Mouse (Mus musculus): ENCODE results near the gene Gm21974.

DNA sequence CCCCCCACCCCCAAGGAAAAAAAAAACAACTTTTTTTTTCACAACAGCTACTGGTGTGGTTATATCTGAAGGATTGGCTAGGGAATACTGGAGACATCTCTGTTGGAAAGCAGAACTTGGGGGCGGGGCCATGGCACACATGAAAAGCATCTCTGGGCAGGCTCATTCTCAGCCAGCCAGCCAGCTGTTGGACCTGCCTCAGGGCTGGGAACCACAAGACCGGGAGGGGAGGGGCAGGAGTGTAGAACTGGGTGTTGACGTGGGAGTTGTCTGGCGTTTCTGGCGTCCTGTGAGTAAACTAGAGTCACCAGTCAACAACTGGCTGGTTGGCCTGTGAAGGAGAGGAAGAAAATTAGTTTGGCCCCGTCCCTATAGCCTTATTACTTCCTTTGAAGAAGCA, 9.3 kb downstream of the Gm21974 start:
- TF ChIP-seq MAFK (IDR thresholded peaks at IDR 0.05; ENCODE audit: insufficient replicate concordance, low read length) (no peak), USF2 (conservative IDR thresholded peaks at IDR 0.05; ENCODE audit: low read depth, low read length) (no peak), CHD2 (IDR thresholded peaks at IDR 0.05; ENCODE audit: low read length) (no peak), E2F4 (IDR thresholded peaks at IDR 0.05; ENCODE audit: insufficient replicate concordance, low read depth, low read length) (no peak), ETS1 (conservative IDR thresholded peaks at IDR 0.05; ENCODE audit: low read depth, low read length) (no peak), POLR2A (IDR thresholded peaks at IDR 0.05; ENCODE audit: low read depth, low read length) (no peak)
